Mouse (Mus musculus) heart, postnatal 4 days (tissue): ENCODE data around the gene Bcl6. TPM values are rescaled to one million over a fixed set of nuclear protein-coding genes. Genes with fewer than 3 reads are reported as not detected.

Experiments
- DNase-seq: peaks from one replicate; pipeline ENCODE4 v3.0.0; 2021
- total RNA-seq, 2 experiments: library from RNA; stranded (reverse); gene quantifications; 2 replicates each; pipeline ENCODE4 v1.2.3; 2021

Bcl6 gene
- 1 to 10 TPM; 1.5 TPM for total RNA-seq

DNA sequence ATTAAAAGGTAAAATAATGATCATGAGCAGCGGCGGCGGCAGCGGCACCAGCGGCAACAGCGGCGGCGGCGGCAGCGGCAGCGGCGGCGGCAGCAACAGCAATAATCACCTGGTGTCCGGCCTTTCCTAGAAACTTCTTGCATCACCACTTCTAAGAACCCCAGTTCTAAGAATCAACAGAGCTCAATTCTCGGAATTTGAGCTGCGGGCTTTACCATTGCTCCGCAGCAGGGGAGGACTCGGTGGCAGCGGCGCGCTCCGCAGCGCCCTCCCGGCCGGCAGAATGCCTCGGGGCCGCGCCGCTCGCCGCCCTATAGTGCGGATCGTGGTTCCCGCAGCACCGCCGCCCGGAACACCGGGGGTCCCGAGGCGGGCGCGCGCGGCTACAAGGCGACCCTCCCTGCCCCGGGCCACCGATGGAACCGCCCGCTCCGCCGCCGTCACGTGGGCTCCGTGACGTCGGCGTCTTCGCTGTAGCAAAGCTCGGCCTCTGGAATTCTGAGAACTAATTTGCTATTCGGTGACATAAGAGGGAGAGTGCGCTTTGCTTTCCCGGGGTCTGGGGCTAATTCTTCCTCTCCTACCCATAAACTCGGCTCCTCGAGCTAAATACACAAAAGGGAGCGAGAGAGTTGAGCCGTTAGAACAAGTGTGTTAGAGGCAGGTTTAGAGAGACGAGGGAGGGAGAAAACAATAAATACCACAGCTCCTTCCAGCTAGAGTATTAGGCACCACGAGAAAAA, at the start of gene Bcl6, which contains the start of gene Gm37419:
Gene Bcl6 (minus strand): TSS at position 387 of the 743 bp plus-strand sequence.
Gene Gm37419 (plus strand): TSS at position 17 of the 743 bp plus-strand sequence.
- peak; percentile 88 for DNase-seq

- DNase-seq = no peak
Observed at GRCm38 (mm10) chr16:24036398-24036797, 47.7 kb upstream of the Bcl6 start.

DNA sequence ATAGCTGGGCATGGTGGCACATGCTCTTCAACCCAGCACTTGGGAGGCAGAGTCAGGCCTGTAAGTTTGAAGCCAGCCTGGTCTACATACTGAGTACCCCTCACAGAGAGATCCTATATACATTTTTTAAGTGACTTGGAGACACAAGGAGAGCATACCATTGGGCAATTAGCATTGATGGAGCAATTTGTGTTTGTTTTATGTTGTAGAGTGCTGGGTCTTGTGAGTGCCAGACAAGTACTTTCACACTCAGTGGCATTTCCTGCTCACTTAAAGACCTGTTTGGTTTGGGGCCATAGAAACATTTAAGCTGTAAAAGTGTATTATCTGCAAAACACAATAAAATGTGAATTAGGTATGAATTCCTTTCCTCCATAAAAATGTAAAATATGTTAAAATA, 47.1 kb upstream of the Bcl6 start:
- DNase-seq = no peak

GRCm38 (mm10) chr16:24034450-24034849, 45.8 kb upstream of the Bcl6 start:
- DNase-seq = no peak

- DNase-seq = no peak
Observed at GRCm38 (mm10) chr16:24033259-24033658, 44.6 kb upstream of the Bcl6 start.

- DNase-seq = no peak
Observed at GRCm38 (mm10) chr16:24029965-24030672, 41.5 kb upstream of the Bcl6 start.

GRCm38 (mm10) chr16:24025442-24025841, 36.8 kb upstream of the Bcl6 start:
- no peak for DNase-seq

- no peak for DNase-seq
Observed at GRCm38 (mm10) chr16:24022605-24023004, 34.0 kb upstream of the Bcl6 start.

GRCm38 (mm10) chr16:24021722-24022121, 33.1 kb upstream of the Bcl6 start:
- no peak for DNase-seq

GRCm38 (mm10) chr16:24016742-24017141, 28.1 kb upstream of the Bcl6 start:
- no peak for DNase-seq

DNA sequence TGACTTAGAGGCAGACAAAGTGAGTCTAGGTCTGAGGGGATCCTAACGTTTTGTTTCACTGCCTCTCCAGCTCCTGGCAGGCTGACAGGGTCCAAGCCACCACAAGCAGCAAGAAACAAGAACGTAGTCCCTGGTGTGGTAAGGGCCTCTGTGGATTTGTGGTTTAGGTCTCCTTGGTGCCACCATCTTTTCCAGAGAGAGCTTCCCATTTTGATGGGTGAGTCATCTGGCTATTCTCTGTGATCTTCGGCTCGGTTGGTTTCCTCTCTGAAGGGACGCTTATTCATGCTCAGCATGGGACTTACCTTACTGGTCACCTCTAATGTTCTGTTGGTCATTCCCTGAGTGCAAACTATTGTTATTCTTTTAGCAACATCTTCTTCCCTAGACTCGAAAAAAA, 27.6 kb upstream of the Bcl6 start:
- no peak for DNase-seq

DNA sequence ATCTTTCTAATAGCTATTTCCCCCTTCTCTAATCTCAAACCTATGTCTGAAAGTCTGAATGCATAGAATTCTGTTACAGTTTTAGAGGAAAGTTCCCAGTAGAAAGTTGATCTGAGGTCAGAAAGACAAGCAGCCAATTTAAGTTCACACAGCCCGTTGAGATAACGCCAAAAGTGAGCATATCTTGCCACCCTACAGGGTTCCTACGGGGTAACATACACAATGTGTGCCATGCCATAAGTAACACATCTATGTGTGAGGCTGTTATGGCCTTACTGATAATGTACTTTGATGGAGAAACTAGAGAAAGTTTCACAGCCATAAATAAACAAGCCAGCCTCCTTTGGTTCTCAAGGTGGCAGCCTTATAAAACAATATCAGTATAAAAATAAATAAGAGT, 25.7 kb upstream of the Bcl6 start:
- no peak for DNase-seq

GRCm38 (mm10) chr16:24012066-24012465, 23.4 kb upstream of the Bcl6 start:
- no peak for DNase-seq

- no peak for DNase-seq
Observed at GRCm38 (mm10) chr16:24011306-24011705, 22.7 kb upstream of the Bcl6 start.

DNA sequence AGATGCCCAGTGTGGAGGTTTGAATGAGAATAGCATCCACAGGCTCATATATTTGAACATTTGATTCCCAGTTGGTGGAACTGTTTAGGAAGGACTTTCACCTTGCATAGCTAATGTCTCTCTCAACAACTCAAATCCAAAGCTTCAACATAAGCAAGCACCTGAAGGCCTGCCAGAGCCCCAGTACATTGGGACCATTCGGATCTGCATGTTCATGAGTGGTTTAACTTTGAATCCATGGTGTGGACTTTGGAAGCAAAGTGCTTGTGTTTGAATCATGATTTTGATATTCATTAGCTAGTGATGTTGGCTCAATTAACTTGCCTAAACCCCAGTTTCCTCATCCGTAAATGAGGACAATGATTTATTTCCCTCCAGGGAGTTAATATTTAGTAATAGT, 21.2 kb upstream of the Bcl6 start:
- no peak for DNase-seq

- DNase-seq = no peak
Observed at GRCm38 (mm10) chr16:24005928-24006327, 17.3 kb upstream of the Bcl6 start.

DNA sequence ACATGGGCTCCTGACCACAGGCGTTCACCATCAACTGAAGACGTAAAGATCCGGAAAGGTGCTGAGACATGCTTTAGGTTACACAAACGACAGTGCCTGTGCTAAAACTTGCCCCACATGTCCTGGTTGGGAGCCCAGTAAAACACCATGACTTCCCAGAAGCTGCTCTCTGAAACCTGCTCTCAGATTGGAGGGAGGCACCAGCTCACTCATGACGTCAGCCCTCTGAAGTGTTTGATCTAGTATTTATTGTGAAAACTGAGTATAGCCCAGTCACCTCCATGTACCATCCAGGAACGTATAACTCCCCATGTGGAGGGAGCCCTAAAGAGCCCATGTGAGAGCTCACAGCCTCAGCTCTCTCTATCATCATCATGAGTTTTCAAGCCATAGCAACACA, 9.3 kb upstream of the Bcl6 start:
- no peak for DNase-seq

DNA sequence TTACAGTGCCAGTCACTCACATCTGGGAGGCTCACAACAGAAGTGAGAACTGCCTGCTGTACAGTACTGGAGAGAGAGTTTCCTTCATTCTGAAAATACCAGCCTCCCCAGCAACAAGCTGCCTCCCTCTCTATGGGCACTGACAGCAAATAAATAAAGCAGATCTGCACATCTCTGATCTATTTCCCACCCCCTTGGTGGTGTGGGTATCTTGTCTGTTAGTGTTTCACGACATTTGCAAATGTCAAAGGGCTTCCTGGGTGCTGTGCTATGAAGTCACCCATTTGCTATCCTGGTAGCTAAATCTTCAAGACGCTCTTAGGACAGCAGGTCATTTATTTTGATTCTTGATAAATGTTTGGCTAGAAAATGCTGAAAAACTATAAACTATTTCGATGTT, 8.6 kb upstream of the Bcl6 start:
- no peak for DNase-seq

DNA sequence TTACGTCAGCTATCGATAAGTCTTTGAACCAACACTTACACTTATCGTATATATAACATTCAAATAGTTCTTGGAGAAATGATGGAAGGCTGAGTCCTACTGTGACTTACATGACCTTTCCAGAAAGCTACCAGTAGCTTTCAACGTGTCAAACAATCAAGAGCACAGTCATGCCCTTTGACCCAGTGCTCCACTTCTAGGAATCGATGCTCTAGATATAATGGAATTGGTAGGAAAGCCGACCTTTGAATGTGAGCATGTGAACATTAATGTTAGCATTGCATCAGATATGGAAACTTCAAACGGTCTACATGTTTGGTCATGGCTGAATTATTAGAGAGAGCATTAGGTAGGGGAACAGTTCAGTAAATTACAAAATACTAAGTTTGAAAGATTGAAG, 7.7 kb upstream of the Bcl6 start:
- DNase-seq = no peak

- DNase-seq = no peak
Observed at GRCm38 (mm10) chr16:23993351-23994321, 5.0 kb upstream of the Bcl6 start.

DNA sequence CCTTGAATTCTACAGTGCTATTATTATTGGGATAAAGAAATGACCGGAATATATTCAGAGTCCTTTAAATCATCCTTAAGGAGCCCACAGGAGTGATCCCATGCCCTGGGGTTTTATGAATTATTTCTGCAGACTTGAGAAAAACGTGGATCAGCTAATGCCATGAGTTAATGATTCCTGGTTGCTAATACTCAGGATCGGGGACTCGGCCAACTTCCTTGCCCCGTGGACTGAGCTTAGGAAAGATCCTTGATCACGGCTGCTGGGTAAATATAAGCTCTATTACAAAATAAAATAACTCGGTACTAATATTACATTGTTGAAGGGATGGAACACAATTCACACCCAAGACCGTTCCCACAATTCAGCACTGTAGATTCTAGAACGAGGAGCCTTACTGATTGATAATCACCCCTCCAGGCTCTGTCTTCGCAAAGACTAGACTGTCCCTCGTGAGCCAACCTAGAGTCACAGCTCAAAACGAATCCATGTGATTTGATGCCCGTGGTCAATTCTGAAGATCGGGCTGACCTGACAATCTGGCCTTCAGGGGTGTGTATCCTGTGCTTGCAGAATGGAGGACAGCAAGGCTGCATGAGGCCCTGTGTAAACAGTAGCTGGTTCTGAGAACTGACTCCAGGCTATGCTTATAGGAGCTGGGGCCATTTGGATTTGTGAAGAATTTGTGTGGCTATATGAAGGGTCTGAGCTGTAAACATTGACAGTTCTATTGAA, 3.4 kb upstream of the Bcl6 start:
- no peak for DNase-seq

DNA sequence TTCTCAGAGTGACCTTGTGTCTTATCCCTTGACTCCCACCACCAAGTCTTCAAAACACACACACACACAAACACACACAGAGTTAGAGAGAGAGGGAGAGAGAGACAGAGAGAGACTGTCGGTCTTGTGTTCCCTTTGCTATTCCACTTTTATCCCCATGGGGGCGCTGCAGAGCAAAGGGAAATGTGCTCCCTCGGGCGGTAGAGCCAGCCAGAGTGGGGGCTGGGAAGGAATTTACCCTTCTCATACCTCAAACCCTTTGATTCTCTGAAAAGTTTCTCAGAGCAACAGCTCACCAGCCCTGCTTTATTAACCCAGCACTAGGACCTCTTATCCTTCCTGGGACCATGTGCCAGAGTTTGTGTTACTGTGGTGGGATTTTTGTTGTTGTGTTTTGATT, 2.5 kb upstream of the Bcl6 start:
- peak; percentile 95 for DNase-seq
